Mouse (Mus musculus): ENCODE measurements around the gene Cfap157. TPM values are rescaled to one million over a fixed set of nuclear protein-coding genes. Genes with fewer than 3 reads are reported as not detected.
A peak's percentile ranks its signal among the peaks of the same experiment; 100 is the strongest.

Cfap157 gene
- polyA plus RNA-seq, 1 experiment from 2014 or later, result 0.57 TPM

GRCm38 (mm10) chr2:32821041-32821802 lies 37.0 kb upstream of the Cfap157 start:
- H3K9ac ChIP-seq (ENCODE audit: low read depth, low read length), result no peak overlapping the region
- H3K36me3 ChIP-seq (ENCODE audit: control insufficient read depth, insufficient read depth, low read length), result no peaks in the 10 kb centered on the region
- H3K27me3 ChIP-seq (ENCODE audit: control insufficient read depth, insufficient read depth, low read length), result no peaks in the 10 kb centered on the region
- no peaks in the 10 kb centered on the region for H3K9me3 ChIP-seq (replicated peaks; ENCODE audit: control insufficient read depth, low read length)
- ATAC-seq (replicated peaks; ENCODE audit: insufficient number of reproducible peaks, low FRiP score, low TSS enrichment), result no peak
- no peak overlapping the region for H3K27ac ChIP-seq (ENCODE audit: low read depth, low read length)
- no peak overlapping the region for H3K4me2 ChIP-seq
- 62% methylated on average over 11 of the region's 11 CpGs for WGBS (ENCODE audit: insufficient replicate concordance)
- H3K4me1 ChIP-seq (ENCODE audit: control insufficient read depth, insufficient read depth, low read length), result peaks cover 9% of the 10 kb centered on the region; the same call in 1 of the 2 replicates
- H3K4me3 ChIP-seq (ENCODE audit: low read depth, low read length), result no peak overlapping the region

GRCm38 (mm10) chr2:32818208-32818607 lies 34.0 kb upstream of the Cfap157 start:
- no peak overlapping the region for H3K4me2 ChIP-seq
- H3K4me1 ChIP-seq (ENCODE audit: control insufficient read depth, insufficient read depth, low read length), result peaks cover 5% of the 10 kb centered on the region; the same call in 1 of the 2 replicates
- H3K27me3 ChIP-seq (ENCODE audit: control insufficient read depth, insufficient read depth, low read length), result no peaks in the 10 kb centered on the region
- H3K27ac ChIP-seq (ENCODE audit: low read depth, low read length), result no peak overlapping the region
- H3K4me3 ChIP-seq (ENCODE audit: low read depth, low read length), result no peak overlapping the region
- H3K36me3 ChIP-seq (ENCODE audit: control insufficient read depth, insufficient read depth, low read length), result 0 out of 2 replicates have a peak, but pooled peaks cover 3% of the 10 kb centered on the region
- no peak overlapping the region for H3K9ac ChIP-seq (ENCODE audit: low read depth, low read length)
- no peak for ATAC-seq (replicated peaks; ENCODE audit: insufficient number of reproducible peaks, low FRiP score, low TSS enrichment)
- H3K9me3 ChIP-seq (replicated peaks; ENCODE audit: control insufficient read depth, low read length), result no peaks in the 10 kb centered on the region
- 82% methylated on average over 5 of the region's 5 CpGs for WGBS (ENCODE audit: insufficient replicate concordance)

GRCm38 (mm10) chr2:32817589-32817988 lies 33.4 kb upstream of the Cfap157 start:
- H3K9me3 ChIP-seq (replicated peaks; ENCODE audit: control insufficient read depth, low read length), result no peaks in the 10 kb centered on the region
- H3K4me2 ChIP-seq, result no peak overlapping the region
- H3K9ac ChIP-seq (ENCODE audit: low read depth, low read length), result no peak overlapping the region
- no peaks in the 10 kb centered on the region for H3K27me3 ChIP-seq (ENCODE audit: control insufficient read depth, insufficient read depth, low read length)
- ATAC-seq (replicated peaks; ENCODE audit: insufficient number of reproducible peaks, low FRiP score, low TSS enrichment), result no peak
- no peaks in the 10 kb centered on the region for H3K4me1 ChIP-seq (ENCODE audit: control insufficient read depth, insufficient read depth, low read length)
- 0 out of 2 replicates have a peak, but pooled peaks cover 3% of the 10 kb centered on the region for H3K36me3 ChIP-seq (ENCODE audit: control insufficient read depth, insufficient read depth, low read length)
- H3K27ac ChIP-seq (ENCODE audit: low read depth, low read length), result no peak overlapping the region
- H3K4me3 ChIP-seq (ENCODE audit: low read depth, low read length), result no peak overlapping the region
- 61% methylated on average over 7 of the region's 7 CpGs for WGBS (ENCODE audit: insufficient replicate concordance)

- Histone ChIP-seq H3K36me3 (ENCODE audit: control insufficient read depth, insufficient read depth, low read length) (0 out of 2 replicates have a peak, but pooled peaks cover 3% of the 10 kb centered on the region), H3K4me3 (ENCODE audit: low read depth, low read length) (no peak overlapping the region), H3K27ac (ENCODE audit: low read depth, low read length) (no peak overlapping the region), H3K4me1 (ENCODE audit: control insufficient read depth, insufficient read depth, low read length) (no peaks in the 10 kb centered on the region), H3K27me3 (ENCODE audit: control insufficient read depth, insufficient read depth, low read length) (no peaks in the 10 kb centered on the region), H3K4me2 (no peak overlapping the region), H3K9me3 (replicated peaks; ENCODE audit: control insufficient read depth, low read length) (no peaks in the 10 kb centered on the region), H3K9ac (ENCODE audit: low read depth, low read length) (no peak overlapping the region)
- ATAC-seq (replicated peaks; ENCODE audit: insufficient number of reproducible peaks, low FRiP score, low TSS enrichment), result no peak
- 66% methylated on average over 17 of the region's 17 CpGs for WGBS (ENCODE audit: insufficient replicate concordance)
Observed at GRCm38 (mm10) chr2:32816946-32817581, 32.8 kb upstream of the Cfap157 start.

- Histone ChIP-seq H3K27ac (ENCODE audit: low read depth, low read length) (no peak overlapping the region), H3K4me3 (ENCODE audit: low read depth, low read length) (no peak overlapping the region), H3K4me1 (ENCODE audit: control insufficient read depth, insufficient read depth, low read length) (no peaks in the 10 kb centered on the region), H3K27me3 (ENCODE audit: control insufficient read depth, insufficient read depth, low read length) (no peaks in the 10 kb centered on the region), H3K9me3 (replicated peaks; ENCODE audit: control insufficient read depth, low read length) (no peaks in the 10 kb centered on the region), H3K4me2 (no peak overlapping the region), H3K9ac (ENCODE audit: low read depth, low read length) (no peak overlapping the region), H3K36me3 (ENCODE audit: control insufficient read depth, insufficient read depth, low read length) (0 out of 2 replicates have a peak, but pooled peaks cover 3% of the 10 kb centered on the region)
- WGBS (ENCODE audit: insufficient replicate concordance), result 85% methylated on average over 2 of the region's 2 CpGs
- ATAC-seq (replicated peaks; ENCODE audit: insufficient number of reproducible peaks, low FRiP score, low TSS enrichment), result no peak
Observed at GRCm38 (mm10) chr2:32816497-32816896, 32.3 kb upstream of the Cfap157 start.

GRCm38 (mm10) chr2:32811959-32812358 lies 27.7 kb upstream of the Cfap157 start:
- H3K27ac ChIP-seq (ENCODE audit: low read depth, low read length), result no peak overlapping the region
- H3K4me3 ChIP-seq (ENCODE audit: low read depth, low read length), result no peak overlapping the region
- WGBS (ENCODE audit: insufficient replicate concordance), result 82% methylated on average over 8 of the region's 8 CpGs

GRCm38 (mm10) chr2:32808816-32809566 lies 24.8 kb upstream of the Cfap157 start:
- 76% methylated on average over 14 of the region's 14 CpGs for WGBS (ENCODE audit: insufficient replicate concordance)

More at GRCm38 (mm10) chr2:32811959-32812358, 27.7 kb upstream of the Cfap157 start:
- no peak for ATAC-seq (replicated peaks; ENCODE audit: insufficient number of reproducible peaks, low FRiP score, low TSS enrichment)
- H3K9ac ChIP-seq (ENCODE audit: low read depth, low read length), result no peak overlapping the region
- H3K36me3 ChIP-seq (ENCODE audit: control insufficient read depth, insufficient read depth, low read length), result peaks cover 11% of the 10 kb centered on the region
- no peaks in the 10 kb centered on the region for H3K9me3 ChIP-seq (replicated peaks; ENCODE audit: control insufficient read depth, low read length)
- no peak overlapping the region for H3K4me2 ChIP-seq
- H3K4me1 ChIP-seq (ENCODE audit: control insufficient read depth, insufficient read depth, low read length), result no peaks in the 10 kb centered on the region
- no peaks in the 10 kb centered on the region for H3K27me3 ChIP-seq (ENCODE audit: control insufficient read depth, insufficient read depth, low read length)

GRCm38 (mm10) chr2:32798251-32798962 lies 14.2 kb upstream of the Cfap157 start:
- 38% methylated on average over 10 of the region's 10 CpGs for WGBS (ENCODE audit: insufficient replicate concordance)
- no peak overlapping the region for H3K4me3 ChIP-seq (ENCODE audit: low read depth, low read length)
- peak overlapping the region; percentile 41 for H3K27ac ChIP-seq (ENCODE audit: low read depth, low read length)
- no peak overlapping the region for H3K9ac ChIP-seq (ENCODE audit: low read depth, low read length)
- no peaks in the 10 kb centered on the region for H3K27me3 ChIP-seq (ENCODE audit: control insufficient read depth, insufficient read depth, low read length)
- ATAC-seq (replicated peaks; ENCODE audit: insufficient number of reproducible peaks, low FRiP score, low TSS enrichment), result 0 out of 2 replicates have a peak, but pooled peaks have one; percentile 41
- peaks cover 23% of the 10 kb centered on the region for H3K36me3 ChIP-seq (ENCODE audit: control insufficient read depth, insufficient read depth, low read length)
- H3K9me3 ChIP-seq (replicated peaks; ENCODE audit: control insufficient read depth, low read length), result no peaks in the 10 kb centered on the region
- H3K4me1 ChIP-seq (ENCODE audit: control insufficient read depth, insufficient read depth, low read length), result peaks cover 13% of the 10 kb centered on the region
- H3K4me2 ChIP-seq, result no peak overlapping the region

More at GRCm38 (mm10) chr2:32808816-32809566, 24.8 kb upstream of the Cfap157 start:
- no peak overlapping the region for H3K27ac ChIP-seq (ENCODE audit: low read depth, low read length)
- no peaks in the 10 kb centered on the region for H3K9me3 ChIP-seq (replicated peaks; ENCODE audit: control insufficient read depth, low read length)
- H3K27me3 ChIP-seq (ENCODE audit: control insufficient read depth, insufficient read depth, low read length), result no peaks in the 10 kb centered on the region
- no peaks in the 10 kb centered on the region for H3K4me1 ChIP-seq (ENCODE audit: control insufficient read depth, insufficient read depth, low read length)
- no peak overlapping the region for H3K4me3 ChIP-seq (ENCODE audit: low read depth, low read length)
- H3K9ac ChIP-seq (ENCODE audit: low read depth, low read length), result no peak overlapping the region
- ATAC-seq (replicated peaks; ENCODE audit: insufficient number of reproducible peaks, low FRiP score, low TSS enrichment), result no peak
- H3K4me2 ChIP-seq, result no peak overlapping the region
- peaks cover 9% of the 10 kb centered on the region for H3K36me3 ChIP-seq (ENCODE audit: control insufficient read depth, insufficient read depth, low read length)
